Mouse (Mus musculus): ENCODE measurements around the gene Bora.

- TF ChIP-seq POLR2A (IDR thresholded peaks at IDR 0.05; ENCODE audit: insufficient read depth, low read depth, low read length) (no peak), CTCF (IDR thresholded peaks at IDR 0.05) (no peak)
Observed at GRCm38 (mm10) chr14:99036039-99036438, 10.0 kb upstream of the Bora start.
